Mouse (Mus musculus) heart, embryonic 12.5 days (tissue): ENCODE data around the gene Dgkq. TPM values are rescaled to one million over a fixed set of nuclear protein-coding genes. Genes with fewer than 3 reads are reported as not detected.

Experiments used
- ATAC-seq: fragments of 200-750 bp; cut with Nextera tagmentation; 2 replicates; pipeline ENCODE4 v1.8.0; 2017; ENCODE audit warnings: moderate TSS enrichment, moderate library complexity; ENCODE audit not compliant: insufficient number of reproducible peaks, low FRiP score
- H3K27ac ChIP-seq: fragments of 300-500 bp; sonication (generic); 2 replicates; pipeline ENCODE4 v1.5.1; 2016; ENCODE audit warnings: mild to moderate bottlenecking, moderate library complexity; ENCODE audit not compliant: poor library complexity, severe bottlenecking
- H3K27me3 ChIP-seq: fragments of 300-500 bp; sonication (generic); replicated peaks from 2 replicates; pipeline ENCODE4 v1.6.1; 2016; ENCODE audit warnings: mild to moderate bottlenecking, moderate library complexity
- H3K36me3 ChIP-seq: fragments of 300-500 bp; sonication (generic); 2 replicates; pipeline ENCODE4 v1.6.1; 2016; ENCODE audit warnings: mild to moderate bottlenecking, moderate library complexity
- H3K4me1 ChIP-seq: fragments of 300-500 bp; sonication (generic); replicated peaks from 2 replicates; pipeline ENCODE4 v1.6.1; 2016; ENCODE audit warnings: mild to moderate bottlenecking
- H3K4me2 ChIP-seq: fragments of 300-500 bp; sonication (generic); 2 replicates; pipeline ENCODE4 v1.6.1; 2016; ENCODE audit warnings: mild to moderate bottlenecking, moderate library complexity
- H3K4me3 ChIP-seq: fragments of 300-500 bp; sonication (generic); 2 replicates; pipeline ENCODE4 v1.5.1; 2016; ENCODE audit warnings: mild to moderate bottlenecking
- H3K9ac ChIP-seq: fragments of 300-500 bp; sonication (generic); 2 replicates; pipeline ENCODE4 v1.6.1; 2016; ENCODE audit warnings: mild to moderate bottlenecking, moderate library complexity
- H3K9me3 ChIP-seq: fragments of 300-500 bp; sonication (generic); replicated peaks from 2 replicates; pipeline ENCODE4 v1.6.1; 2016; ENCODE audit warnings: mild to moderate bottlenecking, moderate library complexity
- WGBS: fragments of 180-500 bp; shearing (Covaris S2); methylation state at CpG from one replicate; pipeline ENCODE4 v1.1.7; 2016; 5-methylcytosine and 5-hydroxymethylcytosine counted together
- polyA plus RNA-seq: library from polyadenylated mRNA; unstranded; fragments of >200 nt; fragmentation: Nextera tagmentation; extraction: Ambion mirVana; gene quantifications from 2 replicates; pipeline ENCODE4 v1.2.1, GENCODE M21; 2016

The Dgkq gene
- polyA plus RNA-seq, 1 experiment from 2014 or later: 9.4 TPM

DNA sequence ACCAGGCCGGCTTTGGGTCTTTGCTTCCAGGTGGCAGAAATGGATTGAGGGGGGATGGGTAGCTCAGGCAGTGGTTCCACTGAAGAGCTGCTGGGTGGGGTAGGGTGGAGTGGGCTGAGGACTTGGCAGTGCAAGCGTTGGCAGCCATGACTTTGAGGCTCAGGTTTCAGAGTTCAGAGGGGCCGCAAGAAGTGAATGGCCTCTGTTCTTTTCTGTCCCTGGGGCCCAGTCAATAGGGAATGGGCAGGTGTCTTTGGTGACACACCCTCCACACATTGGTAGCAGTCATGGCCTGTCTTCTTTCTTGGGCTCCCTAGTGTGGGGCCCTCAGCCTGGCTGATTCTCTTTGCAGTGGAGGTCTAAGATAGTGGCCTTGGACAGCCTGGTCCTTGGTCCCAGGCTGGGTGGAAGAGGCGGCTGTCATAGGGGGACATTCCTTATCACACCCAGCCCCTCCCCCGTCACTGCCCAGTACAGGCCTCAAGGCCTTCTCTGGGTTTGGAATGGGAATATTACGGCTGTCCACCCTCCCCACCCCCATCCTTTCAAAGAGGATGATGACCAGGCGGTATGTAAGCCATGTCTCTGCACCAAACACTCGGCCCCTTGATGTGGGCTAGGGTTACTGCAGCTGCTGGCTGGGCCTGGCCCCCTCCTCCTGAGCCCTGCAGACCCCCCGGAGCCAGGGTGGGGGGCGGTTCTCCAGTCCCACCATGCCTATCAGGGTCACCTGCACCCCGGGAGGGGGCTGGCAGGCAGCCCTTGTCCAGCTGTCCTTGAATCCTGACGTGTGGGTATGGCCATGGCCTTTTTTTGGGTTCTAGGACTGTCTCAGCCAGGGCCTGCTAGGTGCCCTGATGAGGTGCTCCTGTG, 34.5 kb upstream of the Dgkq start:
- H3K9ac ChIP-seq: no peak overlapping the region
- peaks cover 56% of the 10 kb centered on the region for H3K4me1 ChIP-seq
- peaks cover 53% of the 10 kb centered on the region for H3K36me3 ChIP-seq
- 65% methylated on average over 12 of the region's 12 CpGs for WGBS
- H3K4me3 ChIP-seq: no peak overlapping the region
- H3K27ac ChIP-seq: no peak overlapping the region
- H3K9me3 ChIP-seq: no peaks in the 10 kb centered on the region
- H3K27me3 ChIP-seq: no peaks in the 10 kb centered on the region
- H3K4me2 ChIP-seq: no peak overlapping the region
- no peak; the same call in 1 of the 2 replicates for ATAC-seq

DNA sequence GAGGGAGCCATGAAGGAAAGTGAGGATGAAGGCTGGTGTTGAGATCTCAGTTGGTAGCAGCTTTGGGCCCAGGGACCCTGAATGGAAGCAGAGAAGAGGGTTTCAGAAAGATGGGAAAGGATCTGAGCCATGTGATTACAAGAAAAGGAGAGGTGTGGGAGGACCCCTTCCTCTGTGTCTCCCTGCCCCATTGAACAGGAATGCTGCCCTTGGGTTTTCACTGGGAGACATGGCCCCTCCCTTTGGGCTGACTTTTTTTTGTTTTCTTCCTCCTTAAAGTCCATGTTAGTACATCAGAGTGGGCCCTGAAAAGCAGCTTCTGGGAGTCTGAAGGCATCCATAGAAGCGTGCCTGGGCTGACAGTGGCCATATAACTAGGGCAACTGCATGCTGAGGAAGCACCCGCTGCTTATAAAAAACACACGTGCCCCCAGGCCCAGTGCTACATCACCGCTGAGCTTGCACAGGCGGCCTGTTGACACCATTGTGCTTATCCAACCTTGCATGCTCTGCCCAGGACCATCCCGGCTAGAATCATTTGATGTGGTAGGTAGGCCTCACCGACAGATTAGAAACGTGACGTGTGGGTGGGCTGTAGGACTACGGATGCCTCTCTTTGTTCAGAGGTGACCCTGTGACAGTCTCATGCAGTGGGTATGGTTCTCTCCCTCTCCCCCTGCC, 32.0 kb upstream of the Dgkq start:
- no peak for ATAC-seq
- 64% methylated on average over 10 of the region's 10 CpGs for WGBS
- H3K27me3 ChIP-seq: no peaks in the 10 kb centered on the region
- no peaks in the 10 kb centered on the region for H3K9me3 ChIP-seq
- H3K36me3 ChIP-seq: peaks cover 35% of the 10 kb centered on the region
- H3K4me1 ChIP-seq: peaks cover 68% of the 10 kb centered on the region
- no peak overlapping the region for H3K9ac ChIP-seq
- no peak overlapping the region for H3K4me2 ChIP-seq
- no peak overlapping the region for H3K4me3 ChIP-seq
- peak overlapping the region; percentile 52; the same call in 1 of the 2 replicates for H3K27ac ChIP-seq

DNA sequence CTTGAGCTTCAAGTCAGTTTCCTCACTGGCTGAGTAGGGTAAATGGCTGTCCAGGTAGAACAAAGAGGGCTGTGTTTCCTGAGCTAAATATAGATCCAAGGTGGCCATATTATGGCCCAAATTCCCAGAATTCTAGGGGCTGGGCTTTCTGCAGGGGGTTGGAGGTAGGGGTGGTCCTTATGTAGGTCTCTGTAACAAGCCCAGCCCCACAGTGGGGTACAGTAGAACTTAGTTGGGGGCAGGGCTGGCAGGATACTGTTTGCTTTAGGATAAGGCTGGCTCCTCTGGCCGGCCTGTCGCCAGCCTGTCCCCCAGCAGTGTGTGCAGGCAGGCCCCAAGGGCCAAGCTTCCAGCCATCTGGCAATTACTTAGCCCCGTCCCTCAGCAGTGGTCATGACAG, 30.9 kb upstream of the Dgkq start:
- H3K9me3 ChIP-seq: no peaks in the 10 kb centered on the region
- peaks cover 24% of the 10 kb centered on the region for H3K36me3 ChIP-seq
- peak overlapping the region; percentile 52 for H3K27ac ChIP-seq
- 25% methylated on average over 3 of the region's 3 CpGs for WGBS
- ATAC-seq: peak; percentile 51
- no peak overlapping the region for H3K4me3 ChIP-seq
- H3K27me3 ChIP-seq: no peaks in the 10 kb centered on the region
- H3K9ac ChIP-seq: peak overlapping the region; percentile 6; the same call in 1 of the 2 replicates
- H3K4me1 ChIP-seq: peaks cover 79% of the 10 kb centered on the region
- H3K4me2 ChIP-seq: 0 out of 2 replicates have a peak overlapping the region, but pooled peaks have one; percentile 7

DNA sequence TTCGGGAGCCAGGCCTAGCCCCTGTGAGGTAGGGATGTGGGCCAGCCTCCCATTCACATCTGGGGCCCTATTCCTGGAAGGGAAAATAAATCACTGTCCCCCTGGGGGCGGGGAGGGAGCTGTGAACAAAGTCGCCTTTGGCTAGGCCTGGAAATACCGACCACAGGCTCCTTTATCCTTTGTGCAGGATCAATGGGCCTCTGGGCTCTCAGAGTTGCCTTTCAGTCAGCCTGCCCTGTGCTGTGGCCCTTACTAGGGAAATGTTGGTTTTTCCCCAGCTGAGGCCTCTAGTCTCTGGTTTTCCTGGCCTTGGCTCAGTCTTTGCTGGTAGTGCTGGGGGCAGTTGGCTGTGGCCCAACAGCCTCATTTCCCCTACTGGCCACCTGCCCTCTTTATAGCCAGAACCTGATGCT, 27.9 kb upstream of the Dgkq start:
- Histone ChIP-seq H3K9me3 (no peaks in the 10 kb centered on the region), H3K4me3 (no peak overlapping the region), H3K9ac (peak overlapping the region; percentile 36), H3K27ac (peak overlapping the region; percentile 26), H3K36me3 (no peaks in the 10 kb centered on the region; the same call in 1 of the 2 replicates), H3K27me3 (no peaks in the 10 kb centered on the region), H3K4me2 (peak overlapping the region; percentile 12), H3K4me1 (peaks cover 81% of the 10 kb centered on the region)
- 60% methylated on average over 4 of the region's 4 CpGs for WGBS
- no peak for ATAC-seq

DNA sequence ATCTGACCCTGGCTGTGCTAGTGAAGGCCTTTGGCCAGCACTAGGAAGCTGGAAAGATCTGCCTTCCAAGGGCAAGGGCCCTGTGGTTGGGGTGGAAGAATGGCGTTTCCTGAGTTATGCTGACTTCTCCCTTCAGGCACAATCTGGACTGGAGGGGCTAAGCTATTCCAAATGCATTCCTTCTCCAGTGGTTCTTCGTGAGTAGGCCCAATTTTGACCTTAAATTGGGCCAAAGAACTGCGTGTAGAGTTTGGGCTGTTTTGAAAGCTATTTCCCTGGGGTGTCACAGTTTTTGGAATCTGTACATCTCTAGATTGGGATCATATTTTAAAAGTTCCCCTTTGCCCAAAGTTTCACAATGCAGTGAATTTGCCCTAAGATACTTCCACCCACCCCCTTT, 27.1 kb upstream of the Dgkq start:
- Histone ChIP-seq H3K4me1 (peaks cover 83% of the 10 kb centered on the region), H3K27ac (peak overlapping the region; percentile 26; the same call in 1 of the 2 replicates), H3K36me3 (no peaks in the 10 kb centered on the region; the same call in 1 of the 2 replicates), H3K4me3 (no peak overlapping the region), H3K27me3 (no peaks in the 10 kb centered on the region), H3K9me3 (no peaks in the 10 kb centered on the region), H3K4me2 (peak overlapping the region; percentile 78), H3K9ac (no peak overlapping the region)
- ATAC-seq: no peak
- WGBS: 85% methylated on average over 3 of the region's 3 CpGs

DNA sequence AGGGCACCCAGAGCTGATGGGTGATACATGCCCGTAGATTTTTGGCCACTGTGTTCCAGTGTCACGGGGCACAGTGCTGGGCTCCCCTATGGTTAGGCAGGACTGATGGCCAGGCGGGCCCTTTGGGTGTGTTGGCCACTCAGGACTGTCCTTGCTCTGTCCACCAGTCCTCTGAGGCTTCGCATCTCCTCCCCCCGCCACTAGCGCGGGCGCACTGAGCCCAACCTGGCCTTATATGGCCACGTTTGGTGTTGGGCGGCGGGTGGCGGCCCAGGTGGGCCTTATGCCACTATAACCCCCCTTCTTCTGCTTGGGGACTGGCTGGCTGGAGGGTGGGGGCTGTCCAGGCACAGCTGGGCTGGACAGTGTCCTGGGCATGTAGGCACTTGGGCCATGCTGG, 26.4 kb upstream of the Dgkq start:
- peak overlapping the region; percentile 78 for H3K4me2 ChIP-seq
- 89% methylated on average over 11 of the region's 12 CpGs for WGBS
- no peaks in the 10 kb centered on the region; the same call in 1 of the 2 replicates for H3K36me3 ChIP-seq
- no peak overlapping the region; the same call in 1 of the 2 replicates for H3K9ac ChIP-seq
- H3K4me3 ChIP-seq: peak overlapping the region; percentile 96
- ATAC-seq: no peak
- H3K27me3 ChIP-seq: no peaks in the 10 kb centered on the region
- H3K9me3 ChIP-seq: no peaks in the 10 kb centered on the region
- H3K27ac ChIP-seq: no peak overlapping the region
- peaks cover 79% of the 10 kb centered on the region for H3K4me1 ChIP-seq

DNA sequence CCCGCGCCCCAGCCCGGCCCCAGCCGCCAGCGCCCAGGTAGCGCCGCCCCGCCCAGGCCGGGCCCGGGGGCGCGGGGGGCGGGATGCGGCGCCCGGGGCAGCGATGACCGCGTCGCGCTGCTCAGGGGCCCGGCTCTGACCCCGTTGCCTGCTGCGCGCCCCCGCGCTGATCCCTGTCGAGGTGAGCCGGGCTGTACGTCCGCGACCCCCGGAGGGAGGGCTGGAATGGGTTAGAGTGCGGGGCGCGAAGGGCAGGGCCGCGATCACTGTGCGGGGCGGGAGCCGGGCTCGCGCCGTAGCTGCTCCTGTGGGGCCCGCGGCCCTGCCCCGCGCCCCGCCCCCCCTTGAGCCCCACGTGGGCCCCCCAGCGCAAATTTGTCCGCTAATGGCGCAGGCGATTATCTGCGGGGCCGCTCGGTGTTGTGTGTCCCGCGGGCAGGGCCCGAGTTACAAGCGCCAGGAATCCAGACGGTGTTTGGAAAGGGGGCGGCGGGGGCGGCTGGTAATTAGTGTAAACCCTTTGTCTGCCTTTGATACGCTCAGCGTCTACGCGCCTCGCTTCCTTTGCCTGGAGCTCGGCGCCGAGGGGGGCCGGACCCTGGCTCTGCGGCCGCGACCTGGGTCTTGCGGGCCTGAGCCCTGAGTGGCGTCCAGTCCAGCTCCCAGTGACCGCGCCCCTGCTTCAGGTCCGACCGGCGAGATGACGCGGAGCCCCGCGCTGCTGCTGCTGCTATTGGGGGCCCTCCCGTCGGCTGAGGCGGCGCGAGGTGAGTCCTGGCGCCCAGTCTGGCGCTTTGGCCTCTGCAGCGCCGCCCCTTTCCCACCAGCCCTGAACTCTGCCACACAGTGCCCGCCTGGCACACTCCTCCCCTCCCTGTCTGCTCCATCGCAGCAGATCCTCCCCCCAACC, 25.1 kb upstream of the Dgkq start:
- Histone ChIP-seq H3K9ac (peak overlapping the region; percentile 96), H3K4me1 (peaks cover 67% of the 10 kb centered on the region), H3K36me3 (no peaks in the 10 kb centered on the region; the same call in 1 of the 2 replicates), H3K27me3 (no peaks in the 10 kb centered on the region), H3K27ac (peak overlapping the region; percentile 69), H3K4me3 (peak overlapping the region; percentile 96), H3K9me3 (no peaks in the 10 kb centered on the region), H3K4me2 (peak overlapping the region; percentile 78)
- peak; percentile 76 for ATAC-seq
- under 1% methylated on average over 87 of the region's 99 CpGs for WGBS

DNA sequence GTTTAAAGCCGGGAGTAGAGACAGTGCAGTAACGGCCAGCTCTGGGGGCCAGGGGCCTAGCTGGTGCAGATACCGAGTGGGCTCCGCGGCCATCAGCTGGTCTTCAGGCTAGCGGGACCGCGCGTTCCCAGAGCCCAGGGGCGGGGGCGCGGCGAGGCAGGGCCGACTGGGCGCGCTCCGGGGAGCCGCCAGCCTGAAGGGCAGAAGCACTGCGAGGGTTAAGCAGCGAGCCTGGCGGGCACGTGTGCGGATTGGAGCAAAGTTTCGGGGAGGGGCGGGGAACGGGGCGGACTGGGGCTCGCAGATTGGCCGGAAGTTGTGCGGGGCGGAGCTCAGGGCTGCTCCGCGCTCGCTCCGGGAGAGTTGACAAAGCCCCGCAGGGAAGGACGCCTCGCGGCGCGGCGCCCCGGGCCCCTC, 24.4 kb upstream of the Dgkq start:
- H3K4me2 ChIP-seq: peak overlapping the region; percentile 78
- H3K9me3 ChIP-seq: no peaks in the 10 kb centered on the region
- under 1% methylated on average over 32 of the region's 43 CpGs for WGBS
- peak overlapping the region; percentile 69; the same call in 1 of the 2 replicates for H3K27ac ChIP-seq
- peak overlapping the region; percentile 96 for H3K4me3 ChIP-seq
- H3K36me3 ChIP-seq: no peaks in the 10 kb centered on the region; the same call in 1 of the 2 replicates
- peaks cover 60% of the 10 kb centered on the region for H3K4me1 ChIP-seq
- ATAC-seq: peak; percentile 95
- H3K9ac ChIP-seq: peak overlapping the region; percentile 96
- no peaks in the 10 kb centered on the region for H3K27me3 ChIP-seq

DNA sequence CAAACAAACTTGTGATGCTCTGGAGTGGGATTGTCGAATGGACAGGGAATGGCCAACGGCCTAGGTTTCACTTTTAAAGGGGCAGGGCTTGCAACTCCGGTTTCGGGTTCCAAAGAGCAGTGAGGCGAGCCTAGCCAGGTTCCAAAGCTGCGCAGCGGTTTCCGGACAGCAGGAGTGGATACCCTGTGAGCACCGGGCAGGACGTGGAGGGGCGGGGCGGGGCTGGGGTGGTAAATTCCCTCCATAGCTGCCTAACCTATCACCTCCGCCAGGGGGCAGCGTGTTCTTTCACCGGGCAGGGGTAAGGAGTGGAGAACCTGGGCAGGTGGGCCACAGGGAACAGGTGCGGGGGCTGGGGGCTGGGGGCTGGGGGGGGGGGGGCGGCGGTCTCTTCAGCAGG, 22.8 kb upstream of the Dgkq start, which contains the start of gene Fgfrl1:
Gene Fgfrl1 (plus strand): TSS at position 112 of the 400 bp plus-strand sequence.
- Histone ChIP-seq H3K9me3 (no peaks in the 10 kb centered on the region), H3K4me2 (peak within 1 kb of the TSS; percentile 78), H3K27me3 (no peaks in the 10 kb centered on the region), H3K4me3 (peak within 1 kb of the TSS; percentile 96), H3K9ac (peak within 1 kb of the TSS; percentile 79), H3K36me3 (no peaks in the 10 kb centered on the region; the same call in 1 of the 2 replicates), H3K27ac (no peak within 1 kb of the TSS), H3K4me1 (peaks cover 44% of the 10 kb centered on the region)
- ATAC-seq: no peak
- WGBS: 4% methylated on average over 16 of the region's 18 CpGs

DNA sequence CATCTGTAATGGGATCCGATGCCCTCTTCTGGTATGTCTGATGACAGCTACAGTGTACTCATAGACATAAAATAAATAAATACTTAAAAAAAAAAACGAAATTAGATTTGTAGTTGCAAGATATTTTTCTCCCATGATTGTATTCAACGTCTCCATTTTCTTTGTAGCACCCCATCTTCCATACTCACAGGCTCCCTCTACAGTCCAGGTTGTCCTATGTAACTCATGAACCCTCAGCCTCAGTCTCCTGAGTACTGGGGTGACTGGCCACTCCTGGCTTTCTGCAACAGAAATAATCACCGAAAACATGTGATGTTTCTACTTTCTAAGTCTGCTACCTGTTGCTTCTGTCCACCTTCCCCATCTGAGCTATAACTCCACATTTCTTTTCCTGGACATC, 21.7 kb upstream of the Dgkq start:
- ATAC-seq: no peak
- no peaks in the 10 kb centered on the region for H3K9me3 ChIP-seq
- H3K36me3 ChIP-seq: no peaks in the 10 kb centered on the region; the same call in 1 of the 2 replicates
- 70% methylated on average over 4 of the region's 4 CpGs for WGBS
- no peaks in the 10 kb centered on the region for H3K27me3 ChIP-seq
- H3K4me2 ChIP-seq: no peak overlapping the region
- peaks cover 35% of the 10 kb centered on the region for H3K4me1 ChIP-seq
- H3K9ac ChIP-seq: no peak overlapping the region
- no peak overlapping the region for H3K4me3 ChIP-seq
- no peak overlapping the region for H3K27ac ChIP-seq
